Mouse (Mus musculus): ENCODE results near the gene Zfp113.
"Not testable (repeated sequence)": the region's sequence is repeated elsewhere in the genome, so short reads cannot be mapped to it uniquely, and the experiment has no call there.

Zfp113 gene

DNA sequence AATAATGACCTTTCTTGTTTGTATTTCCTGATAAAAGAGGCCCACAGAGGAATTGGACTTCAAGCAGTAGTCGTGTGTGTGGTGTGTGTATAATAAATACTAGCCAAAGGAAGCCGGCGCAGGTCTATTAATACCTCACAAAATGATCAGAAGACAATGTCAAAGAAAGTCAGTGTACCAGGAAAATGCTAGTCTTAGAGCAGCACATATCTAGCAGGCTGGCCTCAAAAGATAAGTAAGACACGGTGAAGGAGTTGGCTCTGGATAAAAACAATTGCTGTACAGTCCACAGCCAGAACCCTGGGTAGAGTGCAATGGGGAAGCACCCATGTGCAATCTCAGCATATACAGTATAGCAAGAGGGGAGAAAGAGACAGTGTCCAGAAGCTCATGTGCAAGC lies 18.3 kb downstream of the Zfp113 start:
- DNase-seq: no peak

DNA sequence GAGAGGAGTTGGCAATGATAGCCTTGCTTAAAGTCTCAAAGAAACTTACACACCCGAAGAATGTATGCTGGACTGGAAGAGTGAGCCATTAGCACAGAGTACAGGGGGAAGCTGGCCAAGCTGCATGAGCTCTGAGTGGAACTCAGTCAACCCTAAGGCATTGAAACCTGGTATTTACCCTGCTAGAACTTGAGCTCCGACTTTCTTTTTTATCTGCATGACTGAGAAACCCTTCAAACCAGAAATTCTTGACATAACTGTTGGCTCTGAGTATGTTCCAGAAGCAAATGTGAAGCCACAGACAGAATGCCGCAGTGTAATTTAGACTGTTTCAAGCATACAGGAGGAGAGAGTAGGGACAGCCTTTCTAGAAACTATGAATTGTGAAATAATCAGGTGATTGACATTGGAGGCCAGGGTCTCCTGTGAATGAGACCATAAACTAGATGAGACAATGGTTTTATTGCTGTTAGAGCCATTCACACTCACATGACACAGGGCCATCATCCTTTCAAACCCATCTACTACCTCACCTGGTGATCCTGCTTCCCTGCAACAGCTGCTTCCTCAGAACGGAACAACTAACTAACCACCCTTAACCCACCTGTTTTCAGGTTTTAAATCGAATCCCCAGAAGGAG lies 23.0 kb downstream of the Zfp113 start:
- no peak for DNase-seq

DNA sequence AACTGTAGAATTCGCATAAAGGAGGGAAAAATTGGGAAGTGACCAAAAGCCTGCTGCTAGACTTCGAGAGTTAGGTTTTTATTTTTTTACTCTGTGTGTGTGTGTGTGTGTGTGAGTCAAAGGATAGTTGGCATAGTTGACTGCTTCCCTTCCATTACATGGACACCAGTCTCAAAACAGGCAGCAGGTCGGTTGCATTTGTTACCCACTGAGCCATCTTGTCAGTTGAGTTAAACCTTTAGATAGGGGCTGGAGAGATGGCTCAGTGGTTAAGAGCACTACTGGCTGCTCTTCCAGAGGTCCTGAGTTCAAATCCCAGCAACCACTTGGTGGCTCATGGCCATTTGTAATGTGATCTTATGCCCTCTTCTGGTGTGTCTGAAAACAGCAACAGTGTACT lies 37.5 kb downstream of the Zfp113 start:
- no peak for DNase-seq

DNA sequence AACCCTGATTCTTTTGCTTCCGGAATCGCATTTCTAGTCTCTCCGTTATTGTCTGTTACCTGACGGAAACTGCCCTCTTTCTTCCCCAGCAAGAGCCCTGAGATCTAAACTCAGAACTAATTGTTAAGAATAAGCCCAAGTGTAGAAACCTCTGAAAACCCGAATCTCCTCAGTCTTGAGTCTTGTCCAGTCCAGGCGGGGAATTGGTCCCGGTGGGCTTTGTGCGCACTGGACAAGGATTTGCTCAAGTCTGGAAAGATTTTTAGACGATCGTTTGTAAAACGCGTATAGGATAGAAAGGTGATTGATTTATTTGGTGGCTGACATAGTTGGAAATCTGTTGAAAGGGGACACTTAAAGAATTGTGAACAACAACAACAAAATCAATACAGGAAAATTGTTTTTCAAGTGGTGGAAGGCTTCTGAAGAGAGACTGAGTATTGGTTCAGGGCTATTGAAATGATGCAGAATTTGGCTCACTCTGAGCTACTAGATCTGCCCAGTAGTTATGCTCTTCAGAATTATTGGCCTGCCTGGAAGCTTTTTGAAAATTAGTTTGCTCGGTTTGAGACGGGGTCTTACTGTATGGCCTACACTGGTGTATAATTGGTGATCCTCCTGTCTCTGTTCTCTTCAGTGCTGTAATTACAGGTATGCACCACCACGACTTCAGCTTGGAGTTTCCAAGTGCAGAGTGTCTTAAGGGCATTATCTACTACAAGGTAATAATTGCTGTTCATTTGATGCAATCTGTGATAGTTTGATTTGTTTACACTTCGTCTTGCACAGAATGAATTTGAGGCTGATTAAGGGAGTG lies 38.1 kb downstream of the Zfp113 start:
- DNase-seq: no peak

DNA sequence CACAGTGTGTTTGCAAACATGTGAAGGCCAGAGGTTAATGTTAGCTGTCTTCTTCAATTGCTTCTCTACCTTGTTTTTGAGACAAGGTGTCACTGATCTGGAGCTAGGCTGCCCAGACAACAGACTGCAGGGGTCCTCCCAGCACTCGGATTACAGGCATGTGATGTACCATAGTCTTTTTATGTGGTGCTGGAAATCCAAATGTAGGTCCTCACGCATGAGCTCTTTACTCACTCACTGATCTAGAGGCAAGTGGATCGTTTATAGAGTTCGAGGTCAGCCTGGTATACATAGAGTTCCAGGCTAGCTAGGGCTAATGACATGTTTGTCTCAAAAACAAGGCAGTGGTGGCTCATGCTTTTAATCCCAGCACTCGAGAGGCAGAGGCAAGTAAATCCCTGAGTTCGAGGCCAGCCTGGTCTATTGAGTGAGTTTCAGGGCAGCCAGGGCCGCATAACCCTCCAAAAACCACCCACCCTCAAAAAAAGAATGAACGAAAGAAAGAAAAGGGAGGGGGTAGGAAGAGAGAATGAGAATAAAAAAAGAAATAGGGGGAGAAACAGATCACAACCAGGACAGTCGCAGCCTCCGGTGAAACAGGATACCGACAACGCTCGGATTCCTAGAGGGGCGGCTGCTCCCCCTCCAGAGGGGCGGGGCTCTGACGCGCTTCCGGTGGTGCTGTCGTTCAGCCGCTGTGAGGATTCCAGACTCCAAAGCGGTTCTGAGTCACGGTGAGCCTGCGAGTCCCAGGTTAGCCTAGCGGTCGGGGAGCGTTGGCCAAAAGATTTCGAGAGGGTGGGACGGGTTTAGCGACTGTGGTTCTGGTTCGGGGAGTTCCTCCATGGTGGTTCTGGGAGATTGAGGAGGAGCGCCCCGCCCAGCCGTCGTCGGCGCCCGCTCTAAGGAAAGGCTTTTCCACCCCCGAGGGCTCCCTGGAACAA lies 39.0 kb downstream of the Zfp113 start, which contains the start of gene Zscan21:
TSS of gene Zscan21 (plus strand) at position 649 of the 944 bp plus-strand sequence.
- peak; percentile 94 for DNase-seq

DNA sequence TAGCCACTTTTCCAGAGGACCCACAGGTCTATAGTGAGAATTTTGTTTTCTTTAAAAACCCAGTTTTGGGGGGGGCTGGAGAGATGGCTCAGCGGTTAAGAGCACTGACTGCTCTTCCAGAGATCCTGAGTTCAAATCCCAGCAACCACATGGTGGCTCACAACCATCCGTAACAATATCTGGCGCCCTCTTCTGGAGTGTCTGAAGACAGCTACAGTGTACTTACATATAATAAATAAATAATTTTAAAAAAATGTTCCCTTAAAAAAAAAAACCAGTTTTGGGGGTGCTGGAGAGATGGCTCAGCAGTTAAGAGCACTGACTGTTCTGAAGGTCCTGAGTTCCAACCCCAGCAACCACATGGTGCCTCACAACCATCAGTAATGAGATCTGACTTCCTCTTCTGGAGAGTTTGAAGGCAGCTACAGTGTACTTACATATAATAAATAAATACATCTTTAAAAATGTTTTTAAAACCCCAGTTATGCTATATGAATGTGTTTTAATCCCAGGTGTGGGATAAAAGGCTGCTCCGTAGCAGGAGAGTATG lies 45.6 kb downstream of the Zfp113 start:
- not testable (repeated sequence) for DNase-seq

DNA sequence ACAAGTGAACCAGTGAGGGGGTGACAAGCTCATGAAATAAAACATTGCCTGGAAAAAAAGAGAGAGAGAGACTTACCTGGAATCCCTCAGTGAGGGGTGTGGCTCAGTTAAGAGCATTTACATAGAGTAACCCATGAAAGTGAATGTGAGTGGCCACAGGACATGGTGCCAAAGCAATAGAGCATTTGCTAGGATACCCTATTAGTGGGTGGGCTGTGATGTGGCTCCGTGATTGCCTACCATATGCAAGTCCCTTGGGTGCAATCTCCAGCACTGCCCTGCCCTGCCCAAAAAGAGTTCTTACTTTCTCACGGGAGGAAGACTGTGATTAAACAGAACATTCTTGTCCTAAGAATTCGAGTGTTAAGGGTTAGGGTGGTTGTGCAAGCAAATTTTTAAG lies 48.4 kb downstream of the Zfp113 start:
- no peak for DNase-seq

DNA sequence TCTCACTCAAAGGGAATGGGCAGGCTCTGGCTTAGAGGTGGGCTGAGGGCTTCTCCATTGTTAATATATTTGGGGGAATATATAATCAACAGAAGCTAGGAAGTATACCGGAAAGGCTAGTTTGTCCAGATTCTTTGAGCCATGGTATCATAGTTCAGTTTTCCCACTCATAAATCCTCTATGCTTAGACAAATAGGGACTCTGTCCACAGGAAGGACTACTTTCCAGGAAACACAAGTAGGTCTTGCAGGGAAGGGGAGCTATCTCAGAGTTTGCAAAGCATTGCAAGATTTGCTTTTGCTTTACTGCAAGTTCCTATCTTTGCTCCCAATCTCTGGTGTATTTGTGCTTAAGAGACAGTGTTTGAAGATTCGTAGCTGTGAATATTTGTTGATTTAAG lies 50.6 kb downstream of the Zfp113 start:
- no peak for DNase-seq

DNA sequence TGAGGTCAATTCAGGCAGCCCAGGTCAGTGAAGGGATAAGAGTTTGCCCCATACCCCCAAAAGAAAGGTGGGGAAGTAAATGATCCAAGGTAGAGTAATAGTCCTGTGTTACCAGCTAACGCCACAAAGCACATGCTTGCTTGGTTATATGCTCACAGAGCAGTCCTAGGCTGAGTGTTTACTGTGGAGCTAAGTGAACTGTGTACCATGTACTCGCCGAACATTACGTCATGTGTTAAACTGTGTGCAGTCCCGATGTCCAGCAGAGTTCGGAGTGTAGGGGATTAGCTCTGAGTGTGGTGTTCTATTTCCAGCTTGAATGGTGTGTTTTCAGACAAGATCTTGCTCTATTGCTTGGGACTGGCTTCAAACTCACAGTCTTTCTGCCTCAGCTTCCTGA lies 61.1 kb downstream of the Zfp113 start:
- no peak for DNase-seq

DNA sequence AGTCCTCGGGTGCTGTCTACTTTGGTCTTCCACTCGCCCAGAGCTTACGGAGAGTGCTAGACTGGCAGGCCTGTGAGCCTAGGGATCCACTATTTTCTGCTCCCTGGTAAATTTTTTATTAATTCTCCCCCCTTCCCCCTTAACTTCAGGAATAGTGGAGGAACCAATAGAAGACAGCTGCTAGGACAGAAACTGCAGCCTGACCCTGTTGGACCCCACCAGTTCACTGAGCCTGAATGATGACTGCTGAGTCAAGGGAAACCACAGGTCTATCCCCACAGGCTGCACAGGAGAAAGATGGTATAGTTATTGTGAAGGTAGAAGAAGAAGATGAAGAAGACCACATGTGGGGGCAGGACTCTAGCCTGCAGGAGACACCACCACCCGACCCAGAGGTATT lies 62.8 kb downstream of the Zfp113 start:
- DNase-seq: no peak

DNA sequence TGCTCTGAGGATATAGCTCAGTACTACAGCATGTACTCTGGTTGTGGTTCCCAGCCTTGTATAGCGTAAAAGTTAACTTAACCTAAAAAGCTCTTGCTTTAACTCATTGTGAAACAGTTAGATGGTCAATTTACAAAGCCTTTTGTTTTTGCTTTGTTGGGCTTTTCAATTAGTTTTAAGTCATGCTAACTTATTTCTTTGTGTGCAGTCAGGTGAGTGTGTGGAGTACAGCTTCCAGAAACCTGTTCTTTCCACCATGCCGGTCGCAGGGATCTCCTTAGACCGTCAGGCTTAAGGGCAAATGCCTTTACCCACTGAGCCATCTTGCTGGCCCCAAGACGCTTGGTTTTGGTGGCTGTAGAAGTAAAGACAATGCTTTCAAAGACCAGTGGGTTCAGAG lies 64.8 kb downstream of the Zfp113 start:
- no peak for DNase-seq

DNA sequence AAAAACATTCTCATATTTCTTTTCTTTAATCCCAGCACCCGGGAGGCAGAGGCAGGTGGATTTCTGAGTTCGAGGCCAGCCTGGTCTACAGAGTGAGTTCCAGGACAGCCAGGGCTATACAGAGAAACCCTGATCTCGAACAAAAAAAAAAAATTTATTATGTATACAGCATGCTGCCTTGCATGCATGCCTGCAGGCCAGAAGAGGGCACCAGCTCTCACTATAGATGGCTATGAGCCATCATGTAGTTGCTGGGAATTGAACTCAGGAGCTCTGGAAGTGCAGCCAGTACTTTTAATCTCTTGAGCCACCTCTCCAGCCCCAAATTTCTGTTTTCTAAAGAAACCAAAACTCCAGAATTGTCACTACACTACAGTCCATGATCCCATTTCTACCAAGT lies 65.3 kb downstream of the Zfp113 start:
- DNase-seq: peak; percentile 19
